Mouse (Mus musculus): ENCODE results near the gene Elk4.

Elk4 gene

GRCm38 (mm10) chr1:132007282-132007815 lies at the start of gene Elk4:
TSS of gene Elk4 (plus strand) at chr1:132007607.
- peak; percentile 93 to 95 for DNase-seq

- no peak for DNase-seq
Observed at GRCm38 (mm10) chr1:131961004-131961403, 46.4 kb upstream of the Elk4 start.

- peak; percentile 40 to 48 for DNase-seq
Observed at GRCm38 (mm10) chr1:131962606-131963084, 44.8 kb upstream of the Elk4 start, which contains the start of gene Slc45a3. TSS of gene Slc45a3 (plus strand) at chr1:131962967.

- DNase-seq = no peak
Observed at GRCm38 (mm10) chr1:131963085-131963951, 44.1 kb upstream of the Elk4 start.

- no peak for DNase-seq
Observed at GRCm38 (mm10) chr1:131964100-131964499, 43.3 kb upstream of the Elk4 start.

- DNase-seq = no peak
Observed at GRCm38 (mm10) chr1:131964580-131964979, 42.8 kb upstream of the Elk4 start.

DNA sequence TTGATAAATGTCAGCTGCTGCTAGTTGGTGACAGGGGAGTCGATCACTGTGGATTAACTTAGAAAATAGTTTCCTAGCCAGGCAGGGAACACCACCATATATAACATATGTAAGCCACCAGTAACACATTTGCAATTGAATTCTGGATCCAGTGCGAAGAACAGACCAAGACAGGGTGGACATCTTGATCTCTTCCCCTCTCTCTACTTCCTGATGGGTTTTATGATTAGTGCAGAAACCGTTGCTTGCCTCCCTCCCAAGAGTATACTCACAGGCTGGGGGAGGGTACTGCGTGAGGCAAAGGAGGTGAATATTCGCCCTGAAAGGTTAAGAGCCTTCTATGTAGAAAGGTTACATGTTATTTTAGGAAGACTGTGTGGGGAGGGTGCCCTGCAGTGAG lies 41.6 kb upstream of the Elk4 start:
- DNase-seq = no peak

- peak; percentile 42 to 77 for DNase-seq
Observed at GRCm38 (mm10) chr1:131967336-131967735, 40.1 kb upstream of the Elk4 start.

GRCm38 (mm10) chr1:131968556-131968955 lies 38.9 kb upstream of the Elk4 start:
- no peak for DNase-seq

GRCm38 (mm10) chr1:131968983-131969382 lies 38.4 kb upstream of the Elk4 start:
- DNase-seq = no peak

GRCm38 (mm10) chr1:131969825-131970224 lies 37.6 kb upstream of the Elk4 start:
- peak; percentile 22 to 55 for DNase-seq

DNA sequence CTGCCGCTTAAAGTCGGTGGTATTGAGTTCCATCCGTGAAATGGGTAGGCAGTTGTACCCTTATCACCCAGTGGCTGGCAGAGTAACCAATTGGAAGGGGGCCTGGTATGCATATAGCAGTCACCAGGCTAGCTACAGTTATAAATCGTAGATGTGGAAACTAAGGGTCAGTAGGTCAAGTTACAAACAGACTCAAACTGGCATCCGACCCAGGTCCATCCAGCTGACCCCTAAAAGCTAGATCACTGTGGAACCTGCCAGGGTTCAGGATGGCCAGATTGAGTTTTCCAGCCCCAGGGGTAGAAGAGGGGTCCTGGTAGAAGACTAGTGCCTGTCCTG lies 37.1 kb upstream of the Elk4 start:
- no peak for DNase-seq

DNA sequence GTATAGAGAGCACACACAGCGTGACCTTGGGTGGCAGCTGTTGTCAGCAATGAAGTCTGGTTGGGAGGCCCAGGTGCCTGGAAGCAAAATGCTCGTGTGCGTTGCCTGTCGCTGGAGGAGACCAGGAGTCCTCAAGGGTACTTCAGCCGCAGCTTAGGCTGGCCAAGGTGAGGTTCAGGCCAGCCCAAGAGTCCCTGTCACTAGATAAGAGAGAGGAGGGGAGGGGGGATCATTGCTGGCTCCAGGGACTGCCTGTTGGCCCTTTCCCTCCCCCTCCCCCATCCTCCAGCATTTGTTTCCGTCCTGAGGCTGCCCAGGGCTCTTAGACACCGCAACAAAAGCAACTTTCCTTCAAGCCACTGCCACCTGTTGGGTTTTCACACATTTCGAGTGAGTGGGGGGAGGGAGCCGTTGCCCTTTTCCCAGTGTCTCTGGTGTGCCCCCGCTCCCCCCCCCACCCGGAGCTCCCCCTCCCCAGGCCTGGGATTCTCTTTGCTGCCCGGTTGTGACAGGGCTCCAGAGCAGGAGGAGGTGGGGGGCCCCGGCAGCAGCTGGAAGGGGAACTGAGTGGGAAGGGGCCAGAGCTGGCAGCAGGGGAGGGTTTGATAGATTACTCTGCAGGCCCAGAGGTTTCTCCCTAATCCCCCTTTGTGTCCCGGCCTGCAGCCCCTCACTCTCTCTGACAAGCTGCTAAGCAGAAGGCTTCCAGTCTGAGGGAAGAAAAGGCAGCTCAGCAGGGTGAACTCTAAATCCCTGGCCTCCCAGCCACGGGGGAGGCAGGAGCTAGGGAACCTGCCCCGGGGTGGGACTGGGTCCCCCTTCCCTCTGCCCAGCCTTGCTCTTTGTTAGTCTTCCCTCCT lies 36.5 kb upstream of the Elk4 start:
- DNase-seq = peak in 1 of 2 experiments; percentile 40

DNA sequence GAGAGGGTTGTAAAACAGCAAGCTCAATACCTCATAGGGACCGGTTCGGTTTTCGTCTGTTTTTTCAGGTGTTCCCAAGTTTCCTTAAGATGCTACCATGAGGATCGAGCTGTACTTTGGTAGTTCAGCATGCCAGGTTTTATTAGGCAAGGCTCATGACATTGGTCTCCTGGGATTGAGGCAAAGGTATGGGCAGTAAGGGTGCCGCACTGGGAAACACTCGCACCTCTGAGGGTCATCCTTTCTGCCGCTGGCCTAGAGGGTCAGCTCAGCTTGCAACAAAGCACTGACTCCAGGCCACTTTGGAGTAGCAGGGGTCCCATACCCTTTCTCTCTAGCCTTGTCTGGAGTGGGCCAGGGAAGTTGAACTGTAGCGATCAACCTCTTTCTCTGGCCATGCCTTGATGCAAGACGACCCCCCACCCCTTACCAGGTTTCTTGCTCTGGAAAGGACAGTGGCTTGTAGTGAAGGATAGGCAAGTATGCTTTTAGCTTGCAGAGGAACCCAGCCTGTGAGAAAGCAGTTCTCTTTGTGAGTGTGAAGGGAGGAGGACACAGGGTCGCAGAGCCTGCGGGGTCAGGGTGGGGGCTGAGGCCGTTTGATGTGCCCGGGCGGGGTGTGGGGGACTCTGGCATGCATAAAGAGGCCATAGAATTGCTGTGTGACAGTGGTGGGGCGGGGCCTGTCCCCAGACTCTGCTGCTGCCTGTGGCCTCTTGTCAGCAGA lies 35.5 kb upstream of the Elk4 start:
- DNase-seq = no peak

GRCm38 (mm10) chr1:131972498-131973334 lies 34.7 kb upstream of the Elk4 start:
- DNase-seq = no peak

GRCm38 (mm10) chr1:131973991-131974390 lies 33.4 kb upstream of the Elk4 start:
- DNase-seq = peak in 1 of 2 experiments; percentile 55

GRCm38 (mm10) chr1:131976886-131977285 lies 30.5 kb upstream of the Elk4 start:
- DNase-seq = no peak

- no peak for DNase-seq
Observed at GRCm38 (mm10) chr1:131980471-131980870, 26.9 kb upstream of the Elk4 start.

DNA sequence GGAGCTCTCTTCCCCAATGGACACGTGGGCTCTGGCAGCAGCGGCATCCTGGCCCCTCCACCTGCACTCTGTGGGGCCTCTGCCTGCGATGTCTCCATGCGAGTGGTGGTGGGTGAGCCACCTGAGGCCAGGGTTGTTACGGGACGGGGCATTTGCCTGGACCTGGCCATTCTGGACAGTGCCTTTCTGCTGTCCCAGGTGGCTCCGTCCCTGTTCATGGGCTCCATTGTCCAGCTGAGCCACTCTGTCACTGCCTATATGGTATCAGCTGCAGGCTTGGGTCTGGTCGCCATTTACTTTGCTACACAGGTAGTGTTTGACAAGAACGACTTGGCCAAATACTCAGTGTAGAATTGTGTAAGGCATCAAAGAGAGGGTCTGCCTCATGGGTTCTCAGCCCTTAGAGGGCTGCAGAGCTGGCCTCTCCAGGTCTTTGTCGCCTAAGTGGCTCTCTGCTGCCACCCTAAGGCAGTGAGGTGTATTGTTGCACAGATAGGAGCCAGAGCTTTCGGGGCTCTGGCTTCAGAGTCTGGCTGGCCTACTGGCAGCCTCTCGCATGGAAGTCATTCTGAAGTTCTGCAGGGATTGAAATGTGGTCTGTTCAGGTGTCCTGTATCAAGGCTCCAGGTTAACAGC lies 25.9 kb upstream of the Elk4 start:
- peak; percentile 66 to 69 for DNase-seq

DNA sequence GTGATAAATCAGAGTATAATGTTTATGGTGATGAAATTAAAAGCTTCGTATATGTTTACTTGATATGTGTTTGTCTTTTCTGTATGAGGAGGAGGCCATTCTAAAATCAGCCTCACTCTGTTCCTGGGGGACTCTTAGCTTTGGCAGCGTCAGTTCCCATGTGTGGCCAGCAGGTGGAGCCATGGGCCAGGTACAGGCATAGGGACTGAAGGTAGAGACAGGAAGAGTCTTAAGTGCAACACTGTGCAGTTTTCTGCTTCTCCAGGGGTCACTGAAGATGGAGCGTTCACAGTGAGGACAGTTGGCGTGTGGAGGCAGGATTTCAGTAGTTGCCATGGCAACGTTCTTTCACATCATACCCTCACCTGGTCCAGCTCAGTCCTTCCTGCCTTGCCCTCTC lies 24.5 kb upstream of the Elk4 start:
- peak; percentile 69 to 75 for DNase-seq

- DNase-seq = no peak
Observed at GRCm38 (mm10) chr1:131983806-131984205, 23.6 kb upstream of the Elk4 start.
